Mouse (Mus musculus): ENCODE results near the gene Lgals4. TPM values are rescaled to one million over a fixed set of nuclear protein-coding genes. Genes with fewer than 3 reads are reported as not detected.

Gene Lgals4
- total and polyA plus RNA-seq, 2 experiments from 2014 or later: 3.5 to 4.8 TPM

DNA sequence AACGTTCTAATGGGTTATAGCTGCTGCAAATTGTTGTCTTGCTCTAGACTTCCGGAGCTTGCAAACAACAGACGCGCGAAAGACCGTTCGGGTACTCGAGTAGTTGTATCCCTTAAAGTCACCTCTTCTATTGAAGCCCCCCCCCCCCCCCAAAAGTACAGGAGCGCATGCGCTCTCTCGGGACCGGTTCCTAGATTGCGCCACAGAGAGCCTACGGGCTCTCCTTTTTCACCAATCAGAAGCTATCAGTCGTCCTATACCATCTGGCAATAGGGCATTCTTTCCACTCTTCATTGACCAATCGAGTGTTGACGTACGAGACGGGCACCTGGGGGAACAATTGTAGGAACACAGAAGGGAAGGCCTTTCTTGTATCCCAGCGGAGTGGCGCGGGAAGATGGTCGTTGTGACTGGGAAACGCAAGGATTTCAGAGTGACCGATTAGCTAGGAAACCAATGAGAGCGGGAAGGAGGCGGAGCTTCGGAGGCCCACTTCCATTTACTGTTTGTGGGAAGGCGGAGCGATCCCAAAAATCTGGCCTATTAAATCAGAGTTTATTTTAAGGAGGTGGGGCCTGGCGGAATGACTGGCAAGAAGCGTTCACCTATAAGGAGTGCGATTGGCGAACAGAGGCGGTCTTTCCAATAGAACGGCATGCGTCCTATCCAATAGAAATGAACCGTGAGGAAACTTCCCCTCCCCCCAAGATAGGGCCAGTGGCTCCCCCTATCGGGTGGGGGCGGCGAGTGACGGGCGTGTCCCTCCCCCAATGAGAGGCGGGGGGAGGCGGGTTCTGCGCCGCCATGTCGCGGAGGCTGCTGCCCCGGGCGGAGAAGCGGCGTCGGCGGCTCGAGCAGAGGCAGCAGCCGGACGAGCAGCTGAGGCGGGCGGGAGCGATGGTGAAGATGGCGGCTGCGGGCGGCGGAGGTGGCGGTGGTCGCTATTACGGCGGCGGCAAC is 23.3 kb upstream of the Lgals4 start:
- Histone ChIP-seq H3K27me3 (ENCODE audit: insufficient read depth, low read length) (no peaks in the 10 kb centered on the region), H3K4me1 (ENCODE audit: insufficient read depth, low read length) (peaks cover 15% of the 10 kb centered on the region; the same call in 1 of the 2 replicates), H3K4me3 (ENCODE audit: low read depth, low read length) (peak overlapping the region; percentile 78), H3K36me3 (ENCODE audit: insufficient read depth, low read length) (peaks cover 21% of the 10 kb centered on the region), H3K9ac (replicated peaks; ENCODE audit: low read length, poor library complexity, severe bottlenecking) (peak overlapping the region; percentile 95), H3K4me2 (ENCODE audit: low read depth, low read length, poor library complexity, severe bottlenecking) (peak overlapping the region; percentile 91), H3K27ac (ENCODE audit: low read depth, low read length) (peak overlapping the region; percentile 99), H3K9me3 (ENCODE audit: low read length) (no peaks in the 10 kb centered on the region)
- WGBS: under 1% methylated on average over 68 of the region's 70 CpGs
- ATAC-seq (ENCODE audit: low FRiP score) (peak; percentile 93), DNase-seq (ENCODE audit: low spot score) (peak; percentile 100)
- peak; percentile 76 for TF ChIP-seq CTCF (IDR thresholded peaks at IDR 0.05)

DNA sequence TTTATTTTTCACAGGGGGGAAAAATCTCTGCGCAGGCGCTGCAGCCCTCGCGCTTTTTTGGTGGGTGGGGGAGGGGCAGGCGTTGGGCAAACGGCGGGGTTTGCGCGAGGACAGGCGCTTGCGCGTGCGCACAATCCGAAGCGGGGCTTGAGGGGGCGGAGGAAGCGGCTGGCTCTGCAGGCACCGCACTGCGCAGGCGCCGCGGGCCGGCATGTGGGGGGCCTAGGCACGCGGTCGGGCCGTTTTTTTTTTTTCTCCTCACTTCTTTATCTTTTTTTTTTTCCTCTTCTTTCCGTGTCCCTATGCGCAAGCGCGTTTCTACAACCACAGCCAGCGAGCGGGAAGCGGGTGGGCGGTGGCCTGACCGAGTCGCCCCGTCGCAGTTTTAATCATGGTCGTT is 22.4 kb upstream of the Lgals4 start:
- Histone ChIP-seq H3K9me3 (ENCODE audit: low read length) (no peaks in the 10 kb centered on the region), H3K4me3 (ENCODE audit: low read depth, low read length) (peak overlapping the region; percentile 74), H3K4me2 (ENCODE audit: low read depth, low read length, poor library complexity, severe bottlenecking) (peak overlapping the region; percentile 62), H3K36me3 (ENCODE audit: insufficient read depth, low read length) (peaks cover 30% of the 10 kb centered on the region), H3K9ac (replicated peaks; ENCODE audit: low read length, poor library complexity, severe bottlenecking) (peak overlapping the region; percentile 95), H3K27me3 (ENCODE audit: insufficient read depth, low read length) (no peaks in the 10 kb centered on the region), H3K27ac (ENCODE audit: low read depth, low read length) (peak overlapping the region; percentile 97), H3K4me1 (ENCODE audit: insufficient read depth, low read length) (peaks cover 15% of the 10 kb centered on the region; the same call in 1 of the 2 replicates)
- peak; percentile 72 for ATAC-seq (ENCODE audit: low FRiP score)
- WGBS: under 1% methylated on average over 40 of the region's 40 CpGs
- no peak for TF ChIP-seq CTCF (IDR thresholded peaks at IDR 0.05)
- peak; percentile 97 for DNase-seq (ENCODE audit: low spot score)

DNA sequence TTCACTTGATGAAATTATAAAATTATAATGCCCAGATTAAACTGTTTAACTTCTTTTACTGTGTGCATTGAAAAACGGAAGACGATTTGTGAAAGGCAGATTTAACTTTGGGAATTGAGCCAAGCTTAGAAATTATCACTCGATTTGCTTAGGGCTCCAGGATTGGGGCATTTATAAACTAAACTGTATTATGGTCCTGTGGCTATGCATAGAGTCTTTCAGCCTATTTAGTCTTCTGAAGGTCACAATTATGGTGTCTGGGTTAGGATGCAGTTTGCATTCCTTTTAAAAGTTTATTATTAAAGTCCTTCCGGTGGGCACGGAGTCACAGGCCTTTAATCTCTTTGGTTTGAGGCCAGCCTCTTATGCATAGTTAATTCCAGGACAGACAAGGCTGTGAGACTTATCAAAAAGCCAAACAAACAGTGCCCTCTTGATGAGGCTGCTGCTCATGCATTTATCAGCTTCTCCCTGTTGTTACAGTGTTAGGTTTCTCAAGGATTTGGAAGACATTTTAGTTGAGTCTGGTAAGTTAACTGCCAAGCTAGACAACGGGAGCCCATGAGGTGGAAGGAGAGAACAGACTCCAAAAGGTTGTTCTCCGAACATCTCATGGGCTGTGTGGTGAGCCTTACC is 21.9 kb upstream of the Lgals4 start:
- H3K4me3 ChIP-seq (ENCODE audit: low read depth, low read length): peak overlapping the region; percentile 74
- no peaks in the 10 kb centered on the region for H3K27me3 ChIP-seq (ENCODE audit: insufficient read depth, low read length)
- no peak overlapping the region for H3K27ac ChIP-seq (ENCODE audit: low read depth, low read length)
- WGBS: 12% methylated on average over 7 of the region's 7 CpGs
- peaks cover 34% of the 10 kb centered on the region for H3K36me3 ChIP-seq (ENCODE audit: insufficient read depth, low read length)
- ATAC-seq (ENCODE audit: low FRiP score) (no peak), DNase-seq (ENCODE audit: low spot score) (no peak)
- peaks cover 15% of the 10 kb centered on the region; the same call in 1 of the 2 replicates for H3K4me1 ChIP-seq (ENCODE audit: insufficient read depth, low read length)
- TF ChIP-seq CTCF (IDR thresholded peaks at IDR 0.05): no peak
- H3K9me3 ChIP-seq (ENCODE audit: low read length): no peaks in the 10 kb centered on the region
- peak overlapping the region; percentile 62 for H3K4me2 ChIP-seq (ENCODE audit: low read depth, low read length, poor library complexity, severe bottlenecking)
- H3K9ac ChIP-seq (replicated peaks; ENCODE audit: low read length, poor library complexity, severe bottlenecking): peak overlapping the region; percentile 95

DNA sequence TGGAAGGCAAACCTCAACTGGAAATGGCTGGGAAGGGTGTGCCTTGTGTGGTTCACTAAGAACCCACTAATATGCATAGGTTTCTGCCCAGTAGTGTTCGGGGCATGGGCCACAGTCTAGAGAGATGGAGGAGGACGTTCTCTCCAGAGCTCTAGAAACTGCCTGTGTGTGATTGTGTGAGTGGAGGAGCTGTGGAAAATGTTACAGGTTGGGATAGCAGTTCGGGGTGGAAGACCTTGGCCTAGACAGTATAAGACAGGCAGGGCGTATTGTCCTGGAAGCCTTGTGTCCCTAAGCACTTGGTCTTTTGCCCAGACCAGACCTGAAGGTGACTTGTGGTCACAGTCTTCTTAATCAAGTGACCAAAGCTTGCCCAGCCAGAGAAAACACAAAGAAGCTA is 21.2 kb upstream of the Lgals4 start:
- H3K9ac ChIP-seq (replicated peaks; ENCODE audit: low read length, poor library complexity, severe bottlenecking): peak overlapping the region; percentile 15; the same call in 1 of the 2 replicates

DNA sequence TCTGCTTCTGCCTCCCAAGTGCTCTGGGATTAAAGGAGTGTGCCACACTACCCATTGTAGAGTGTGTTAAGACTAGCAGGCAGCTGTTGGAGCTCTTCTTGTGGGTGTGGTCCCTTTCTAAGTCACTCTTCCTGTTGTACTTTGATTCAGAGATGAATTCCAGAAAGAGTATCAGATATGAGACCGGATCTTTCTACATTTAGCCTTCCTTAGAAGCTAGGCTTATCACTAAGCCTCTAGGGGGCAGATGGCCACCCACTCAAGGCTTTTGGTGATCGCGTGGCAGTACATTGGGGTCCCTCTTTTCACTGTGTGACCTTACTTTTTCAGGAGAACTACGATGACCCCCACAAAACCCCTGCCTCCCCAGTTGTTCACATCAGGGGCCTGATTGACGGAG is 20.7 kb upstream of the Lgals4 start:
- WGBS: 75% methylated on average over 5 of the region's 5 CpGs
- TF ChIP-seq CTCF (IDR thresholded peaks at IDR 0.05): peak; percentile 43
- Histone ChIP-seq H3K27ac (ENCODE audit: low read depth, low read length) (no peak overlapping the region), H3K4me1 (ENCODE audit: insufficient read depth, low read length) (peaks cover 15% of the 10 kb centered on the region; the same call in 1 of the 2 replicates), H3K4me3 (ENCODE audit: low read depth, low read length) (0 out of 2 replicates have a peak overlapping the region, but pooled peaks have one; percentile 2), H3K27me3 (ENCODE audit: insufficient read depth, low read length) (no peaks in the 10 kb centered on the region), H3K9me3 (ENCODE audit: low read length) (no peaks in the 10 kb centered on the region), H3K4me2 (ENCODE audit: low read depth, low read length, poor library complexity, severe bottlenecking) (peak overlapping the region; percentile 62), H3K9ac (replicated peaks; ENCODE audit: low read length, poor library complexity, severe bottlenecking) (no peak overlapping the region), H3K36me3 (ENCODE audit: insufficient read depth, low read length) (peaks cover 44% of the 10 kb centered on the region)
- DNase-seq (ENCODE audit: low spot score): no peak
- no peak for ATAC-seq (ENCODE audit: low FRiP score)

More for the DNA sequence above, 21.2 kb upstream of the Lgals4 start:
- Histone ChIP-seq H3K4me2 (ENCODE audit: low read depth, low read length, poor library complexity, severe bottlenecking) (peak overlapping the region; percentile 62), H3K27me3 (ENCODE audit: insufficient read depth, low read length) (no peaks in the 10 kb centered on the region), H3K4me1 (ENCODE audit: insufficient read depth, low read length) (peaks cover 15% of the 10 kb centered on the region; the same call in 1 of the 2 replicates), H3K27ac (ENCODE audit: low read depth, low read length) (no peak overlapping the region), H3K36me3 (ENCODE audit: insufficient read depth, low read length) (peaks cover 39% of the 10 kb centered on the region), H3K4me3 (ENCODE audit: low read depth, low read length) (peak overlapping the region; percentile 74), H3K9me3 (ENCODE audit: low read length) (no peaks in the 10 kb centered on the region)
- no peak for TF ChIP-seq CTCF (IDR thresholded peaks at IDR 0.05)
- no peak for ATAC-seq (ENCODE audit: low FRiP score)
- DNase-seq (ENCODE audit: low spot score): no peak
- WGBS: 67% methylated on average over 4 of the region's 4 CpGs
